Mouse (Mus musculus) CH12.LX (cell line): ENCODE data around the gene 6430550D23Rik. TPM values are rescaled to one million over a fixed set of nuclear protein-coding genes. Genes with fewer than 3 reads are reported as not detected.

Source experiments
- DNase-seq: peaks from one replicate; pipeline ENCODE4 v3.0.0-alpha.2; 2013; ENCODE audit errors: extremely low read depth
- H3K27ac ChIP-seq: 2 replicates; pipeline ENCODE4 v1.5.1; 2012; ENCODE audit warnings: low read depth, mild to moderate bottlenecking, control low read depth, moderate library complexity; ENCODE audit not compliant: insufficient read depth
- H3K27me3 ChIP-seq: replicated peaks from 2 replicates; pipeline ENCODE3; 2012; ENCODE audit warnings: inconsistent platforms
- H3K36me3 ChIP-seq, 2 experiments: replicated peaks in 1 of 2; 2 replicates each; pipeline versions ENCODE3 to v1.6.1; 2012; ENCODE audit warnings: inconsistent platforms in 1 of 2, low read length in 1 of 2, mild to moderate bottlenecking in 1 of 2, mixed read lengths in 1 of 2, moderate library complexity in 1 of 2; ENCODE audit not compliant: control insufficient read depth in 1 of 2, insufficient read depth in 1 of 2
- H3K4me1 ChIP-seq, 2 experiments: 2 replicates each; pipeline ENCODE4 v1.6.1; 2012; ENCODE audit warnings: inconsistent platforms in 1 of 2, moderate library complexity in 1 of 2; ENCODE audit not compliant: insufficient read depth in 2 of 2, control insufficient read depth in 1 of 2
- H3K4me2 ChIP-seq: 2 replicates; pipeline ENCODE4 v1.6.1; 2012; ENCODE audit warnings: low read depth, mild to moderate bottlenecking, control low read depth; ENCODE audit not compliant: poor library complexity, insufficient read depth, severe bottlenecking
- H3K4me3 ChIP-seq, 3 experiments: fragments of 150-350 bp in 1 of 3; sonication (generic) in 1 of 3; replicated peaks in 1 of 3; 2 replicates each; pipeline versions ENCODE3 to v1.5.1; 2011 to 2012; ENCODE audit warnings: low read depth in 2 of 3, low read length in 2 of 3, mild to moderate bottlenecking in 2 of 3, moderate library complexity in 2 of 3, control low read depth in 1 of 3, improper control_type of control experiment in 1 of 3, inconsistent platforms in 1 of 3, mixed read lengths in 1 of 3; ENCODE audit not compliant: poor library complexity in 1 of 3
- H3K79me2 ChIP-seq: replicated peaks from 2 replicates; pipeline ENCODE4 v1.6.1; 2012; ENCODE audit warnings: mild to moderate bottlenecking, moderate library complexity; ENCODE audit not compliant: control insufficient read depth, poor library complexity, insufficient read depth, severe bottlenecking; ENCODE audit errors: extremely low read depth
- H3K9ac ChIP-seq: 2 replicates; pipeline ENCODE4 v1.6.1; 2012; ENCODE audit warnings: low read depth, mild to moderate bottlenecking, control low read depth, moderate library complexity; ENCODE audit not compliant: insufficient read depth
- H3K9me3 ChIP-seq: replicated peaks from 2 replicates; pipeline ENCODE3; 2012; ENCODE audit warnings: low read length, inconsistent platforms, mixed read lengths
- CHD1 ChIP-seq: IDR thresholded peaks from 2 replicates; pipeline ENCODE4 v1.6.1; 2012; ENCODE audit warnings: low read depth, low read length, improper control_type of control experiment, inconsistent platforms
- CTCF ChIP-seq, 2 experiments: IDR thresholded peaks in 1 of 2; conservative IDR thresholded peaks in 1 of 2; 2 replicates each; pipeline ENCODE4 v1.5.1; 2011 to 2012; ENCODE audit warnings: low read depth in 2 of 2, low read length in 2 of 2, improper control_type of control experiment in 1 of 2, inconsistent platforms in 1 of 2, mild to moderate bottlenecking in 1 of 2, moderate library complexity in 1 of 2
- E2F4 ChIP-seq: IDR thresholded peaks from 2 replicates; pipeline ENCODE4 v1.6.1; 2011; ENCODE audit warnings: low read depth, low read length, improper control_type of control experiment; ENCODE audit not compliant: insufficient replicate concordance
- ELF1 ChIP-seq: IDR thresholded peaks from 2 replicates; pipeline ENCODE4 v1.6.1; 2014; ENCODE audit warnings: low read depth, mild to moderate bottlenecking, inconsistent platforms, low read length, improper control_type of control experiment
- GABPA ChIP-seq: IDR thresholded peaks from 2 replicates; pipeline ENCODE4 v1.6.1; 2012; ENCODE audit warnings: low read depth, low read length, improper control_type of control experiment, inconsistent platforms; ENCODE audit not compliant: insufficient replicate concordance
- HCFC1 ChIP-seq: IDR thresholded peaks from 2 replicates; pipeline ENCODE4 v1.6.1; 2012; ENCODE audit warnings: low read depth, mild to moderate bottlenecking, inconsistent platforms, low read length, improper control_type of control experiment
- MAFK ChIP-seq: IDR thresholded peaks from 2 replicates; pipeline ENCODE4 v1.6.1; 2011; ENCODE audit warnings: low read length, improper control_type of control experiment; ENCODE audit not compliant: insufficient replicate concordance
- MAZ ChIP-seq: IDR thresholded peaks from 2 replicates; pipeline ENCODE4 v1.6.1; 2012; ENCODE audit warnings: low read depth, mild to moderate bottlenecking, inconsistent platforms, low read length, improper control_type of control experiment, moderate library complexity
- MEF2A ChIP-seq: IDR thresholded peaks from 2 replicates; pipeline ENCODE4 v1.6.1; 2014; ENCODE audit warnings: low read depth, mild to moderate bottlenecking, inconsistent platforms, low read length, improper control_type of control experiment, borderline replicate concordance
- NELFE ChIP-seq: IDR thresholded peaks from 2 replicates; pipeline ENCODE4 v1.6.1; 2011; ENCODE audit warnings: low read depth, low read length, improper control_type of control experiment
- NRF1 ChIP-seq: IDR thresholded peaks from 2 replicates; pipeline ENCODE4 v1.6.1; 2014; ENCODE audit warnings: low read depth, mild to moderate bottlenecking, inconsistent platforms, low read length, improper control_type of control experiment, moderate library complexity
- PAX5 ChIP-seq: IDR thresholded peaks from 2 replicates; pipeline ENCODE4 v1.6.1; 2012; ENCODE audit warnings: low read length, inconsistent platforms, mixed read lengths
- POLR2A ChIP-seq: IDR thresholded peaks from 2 replicates; pipeline ENCODE4 v1.6.1; 2011; ENCODE audit warnings: low read depth, mild to moderate bottlenecking, improper control_type of control experiment, low read length
- RCOR1 ChIP-seq: conservative IDR thresholded peaks from 2 replicates; pipeline ENCODE4 v1.6.1; 2012; ENCODE audit warnings: low read depth, mild to moderate bottlenecking, inconsistent platforms, low read length, improper control_type of control experiment
- SMC3 ChIP-seq: IDR thresholded peaks from 2 replicates; pipeline ENCODE4 v1.6.1; 2011; ENCODE audit warnings: low read depth, low read length, improper control_type of control experiment
- TCF12 ChIP-seq: IDR thresholded peaks from 2 replicates; pipeline ENCODE4 v1.6.1; 2014; ENCODE audit warnings: low read depth, mild to moderate bottlenecking, inconsistent platforms, low read length, improper control_type of control experiment
- USF1 ChIP-seq: IDR thresholded peaks from 2 replicates; pipeline ENCODE4 v1.6.1; 2014; ENCODE audit warnings: low read depth, mild to moderate bottlenecking, inconsistent platforms, low read length, improper control_type of control experiment
- ZC3H11A ChIP-seq: IDR thresholded peaks from 2 replicates; pipeline ENCODE4 v1.6.1; 2012; ENCODE audit warnings: low read depth, mild to moderate bottlenecking, inconsistent platforms, low read length, improper control_type of control experiment
- ZKSCAN1 ChIP-seq: IDR thresholded peaks from 2 replicates; pipeline ENCODE4 v1.6.1; 2012; ENCODE audit warnings: low read depth, inconsistent platforms, low read length, improper control_type of control experiment, borderline replicate concordance
- ZMIZ1 ChIP-seq: IDR thresholded peaks from 2 replicates; pipeline ENCODE4 v1.6.1; 2012; ENCODE audit warnings: low read depth, mild to moderate bottlenecking, inconsistent platforms, low read length, improper control_type of control experiment
- ZNF384 ChIP-seq: IDR thresholded peaks from 2 replicates; pipeline ENCODE4 v1.6.1; 2012; ENCODE audit warnings: low read depth, low read length, improper control_type of control experiment, inconsistent platforms
- dilution Hi-C: fragments of 300-500 bp; cut with MboI; formaldehyde crosslinking; loops from 2 replicates; pipeline ENCODE4 v1.14.3; 2020; ENCODE audit warnings: low sequenced_read_pairs; ENCODE audit not compliant: extremely low pct_unique_long_range_greater_than_20kb, extremely low pct_ligation_motif_present
- in situ Hi-C: fragments of 300-500 bp; cut with MboI; formaldehyde crosslinking; loops from 3 replicates; pipeline ENCODE4 v1.14.3; 2019; ENCODE audit warnings: low sequenced_read_pairs, low pct_ligation_motif_present, low pct_unique_long_range_greater_than_20kb, mixed read lengths
- polyA plus RNA-seq: library from polyadenylated mRNA; unstranded; fragments of >175 nt; gene quantifications from 2 replicates; pipeline ENCODE4 v1.2.1, GENCODE M21; 2012; ENCODE audit warnings: low read depth; ENCODE audit not compliant: insufficient read length
- total RNA-seq, 2 experiments: library from RNA; depleted of rRNA; stranded (reverse); fragments of 300-350 nt in 1 of 2; fragments of >200 nt in 1 of 2; gene quantifications; 2 replicates each; pipeline ENCODE4 v1.2.3; 2012 to 2014

6430550D23Rik gene
- total and polyA plus RNA-seq, 3 experiments, result 0.78 to 1.4 (median 0.81) TPM

DNA sequence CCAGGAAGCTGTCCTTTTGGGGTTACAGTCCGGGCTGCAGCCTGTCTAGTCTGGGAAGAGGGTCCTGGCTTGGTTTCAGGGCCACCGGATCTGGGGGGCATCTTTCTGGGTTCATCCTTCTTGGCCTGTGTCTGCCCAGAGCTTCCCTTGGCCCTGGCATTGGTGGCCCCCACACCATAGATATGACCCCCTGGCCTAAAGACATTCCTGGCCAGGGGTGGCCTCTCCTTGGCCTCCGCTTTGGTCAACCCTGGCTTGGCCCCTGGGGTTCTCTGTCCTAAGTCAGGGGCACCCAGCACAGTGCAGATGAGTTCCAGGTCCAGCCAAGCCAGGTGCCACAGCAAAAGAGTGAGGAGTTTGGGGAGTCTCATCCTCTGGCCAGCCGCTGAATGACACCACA is 63.1 kb downstream of the 6430550D23Rik start:
- Histone ChIP-seq H3K9ac (no peak overlapping the region), H3K4me3 (no peak overlapping the region), H3K27ac (no peak overlapping the region), H3K36me3 (no peaks in the 10 kb centered on the region), H3K27me3 (peaks cover 1% of the 10 kb centered on the region), H3K4me1 (peaks cover 0 to 7% of the 10 kb centered on the region in 2 experiments; a peak in 3 of 4 replicates), H3K79me2 (no peaks in the 10 kb centered on the region), H3K4me2 (no peak overlapping the region), H3K9me3 (no peaks in the 10 kb centered on the region)
- no peak for DNase-seq
- no peak for TF ChIP-seq TCF12
- TF ChIP-seq CTCF (conservative IDR thresholded peaks at IDR 0.05 in 1 of 2, IDR thresholded peaks at IDR 0.05 in 1 of 2; ENCODE audit: low read depth in 2 of 2, low read length in 2 of 2), result no peak
- TF ChIP-seq MEF2A, result no peak
- TF ChIP-seq CHD1, result no peak
- no peak for TF ChIP-seq SMC3
- TF ChIP-seq HCFC1, result no peak
- TF ChIP-seq MAZ, result no peak
- TF ChIP-seq ZNF384, result no peak
- TF ChIP-seq NELFE, result no peak
- no peak for TF ChIP-seq E2F4
- TF ChIP-seq RCOR1, result no peak
- no peak for TF ChIP-seq ZC3H11A
- no peak for TF ChIP-seq ELF1
- no peak for TF ChIP-seq PAX5
- no peak for TF ChIP-seq ZMIZ1
- no peak for TF ChIP-seq ZKSCAN1
- TF ChIP-seq MAFK, result no peak
- in situ Hi-C loops, result loop anchor here (5.0 to 25.0 kb wide), 2 partner anchors 92 to 257 kb away; partner anchors contain the start of gene Trpc4ap
- dilution Hi-C loops, result no loop called here

DNA sequence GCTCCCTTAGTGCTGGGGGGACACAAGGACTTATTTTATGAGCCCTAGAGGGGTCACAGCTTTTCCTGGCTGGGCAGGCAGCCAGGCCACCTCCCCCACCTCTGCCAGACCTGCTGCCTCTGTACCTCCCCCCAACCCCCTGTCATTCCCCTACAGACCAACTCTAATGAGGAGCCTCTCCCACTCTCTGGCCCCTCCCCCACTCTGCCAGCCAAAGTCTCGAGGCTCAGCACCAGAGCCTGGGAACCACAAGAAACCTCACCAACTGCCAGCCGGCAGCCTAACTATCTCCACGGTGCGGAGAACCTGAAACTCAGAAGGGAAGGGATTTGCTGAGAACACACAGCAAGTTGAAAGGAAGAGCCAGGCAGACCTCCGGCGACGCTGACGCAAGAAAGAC is 64.3 kb downstream of the 6430550D23Rik start:
- Histone ChIP-seq H3K36me3 (no peaks in the 10 kb centered on the region), H3K4me3 (no peak overlapping the region), H3K9ac (no peak overlapping the region), H3K27me3 (peaks cover 1% of the 10 kb centered on the region), H3K4me2 (no peak overlapping the region), H3K79me2 (no peaks in the 10 kb centered on the region), H3K27ac (no peak overlapping the region), H3K9me3 (no peaks in the 10 kb centered on the region), H3K4me1 (peaks cover 0 to 7% of the 10 kb centered on the region in 2 experiments; a peak in 3 of 4 replicates)
- dilution Hi-C loops, result no loop called here
- in situ Hi-C loops, result loop anchor here (5.0 to 25.0 kb wide), 2 partner anchors 91 to 256 kb away; partner anchors contain the start of gene Trpc4ap
- DNase-seq, result no peak
- no peak for TF ChIP-seq ZKSCAN1
- TF ChIP-seq ZMIZ1, result no peak
- no peak for TF ChIP-seq POLR2A
- no peak for TF ChIP-seq GABPA
- TF ChIP-seq RCOR1, result no peak
- TF ChIP-seq NRF1, result no peak
- TF ChIP-seq USF1, result no peak
